Mouse (Mus musculus) forebrain, embryonic 15.5 days (tissue): Measurements from ENCODE around the gene Epha1. TPM values are rescaled to one million over a fixed set of nuclear protein-coding genes. Genes with fewer than 3 reads are reported as not detected.
A peak's percentile ranks its signal among the peaks of the same experiment; 100 is the strongest.

Experiments used
- ATAC-seq: fragments of 200-750 bp; cut with Nextera tagmentation; replicated peaks from 2 replicates; pipeline ENCODE4 v1.8.0; 2017; ENCODE audit warnings: mild to moderate bottlenecking, moderate TSS enrichment, moderate library complexity
- H3K27ac ChIP-seq: fragments of 300-500 bp; sonication (generic); replicated peaks from 2 replicates; pipeline ENCODE4 v1.5.1; 2015; ENCODE audit warnings: mild to moderate bottlenecking, inconsistent platforms
- H3K27me3 ChIP-seq: fragments of 300-500 bp; sonication (generic); 2 replicates; pipeline ENCODE4 v1.6.1; 2015; ENCODE audit warnings: inconsistent platforms
- H3K36me3 ChIP-seq: fragments of 300-500 bp; sonication (generic); 2 replicates; pipeline ENCODE4 v1.6.1; 2015; ENCODE audit warnings: mild to moderate bottlenecking, inconsistent platforms
- H3K4me1 ChIP-seq: fragments of 300-500 bp; sonication (generic); 2 replicates; pipeline ENCODE4 v1.6.1; 2015; ENCODE audit warnings: inconsistent platforms
- H3K4me2 ChIP-seq: fragments of 300-500 bp; sonication (generic); replicated peaks from 2 replicates; pipeline ENCODE4 v1.6.1; 2015; ENCODE audit warnings: mild to moderate bottlenecking, inconsistent platforms
- H3K4me3 ChIP-seq: fragments of 300-500 bp; sonication (generic); 2 replicates; pipeline ENCODE4 v1.5.1; 2015; ENCODE audit warnings: mild to moderate bottlenecking, inconsistent platforms
- H3K9ac ChIP-seq: fragments of 300-500 bp; sonication (generic); replicated peaks from 2 replicates; pipeline ENCODE4 v1.6.1; 2015; ENCODE audit warnings: mild to moderate bottlenecking, inconsistent platforms
- H3K9me3 ChIP-seq: fragments of 300-500 bp; sonication (generic); 2 replicates; pipeline ENCODE4 v1.6.1; 2016; ENCODE audit warnings: inconsistent platforms
- WGBS: fragments of 180-500 bp; shearing (Covaris S2); methylation state at CpG from one replicate; pipeline ENCODE4 v1.1.7; 2015; ENCODE audit warnings: mixed read lengths; 5-methylcytosine and 5-hydroxymethylcytosine counted together
- polyA plus RNA-seq: library from polyadenylated mRNA; unstranded; fragments of >200 nt; fragmentation: Nextera tagmentation; extraction: Ambion mirVana; gene quantifications from 2 replicates; pipeline ENCODE4 v1.2.1, GENCODE M21; 2015

Epha1 gene
- polyA plus RNA-seq, 1 experiment from 2014 or later: 0.14 TPM

- no peaks in the 10 kb centered on the region for H3K36me3 ChIP-seq
- no peaks in the 10 kb centered on the region for H3K9me3 ChIP-seq
- no peak for ATAC-seq
- H3K4me3 ChIP-seq: no peak overlapping the region
- H3K9ac ChIP-seq: no peak overlapping the region
- no peak overlapping the region for H3K4me2 ChIP-seq
- no peaks in the 10 kb centered on the region for H3K27me3 ChIP-seq
- H3K27ac ChIP-seq: no peak overlapping the region
- 69% methylated on average over 3 of the region's 3 CpGs for WGBS
- peaks cover 5% of the 10 kb centered on the region; the same call in 1 of the 2 replicates for H3K4me1 ChIP-seq
Measured at GRCm38 (mm10) chr6:42328757-42329156, 44.3 kb downstream of the Epha1 start.

DNA sequence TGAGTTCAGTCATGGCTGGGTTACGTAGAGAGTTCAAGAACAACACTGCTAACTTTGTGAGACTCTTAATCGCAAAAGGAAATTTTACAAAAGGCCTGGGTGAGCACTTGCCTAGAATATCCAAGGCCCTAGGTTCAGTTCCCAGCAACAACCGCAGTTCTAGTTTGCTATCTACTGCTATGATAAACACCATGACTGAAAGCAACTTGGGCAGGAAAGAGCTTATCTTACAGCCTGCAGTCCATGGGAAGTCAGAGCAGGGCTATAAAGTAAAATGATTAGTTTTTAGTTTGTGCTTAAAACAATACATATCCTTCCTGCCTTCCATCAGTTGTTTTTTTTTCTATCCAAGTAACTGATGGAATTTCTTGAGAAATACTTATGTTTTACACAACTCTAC, 46.6 kb downstream of the Epha1 start:
- H3K4me3 ChIP-seq: no peak overlapping the region
- 96% methylated on average over 3 of the region's 3 CpGs for WGBS

GRCm38 (mm10) chr6:42325268-42325609, 47.8 kb downstream of the Epha1 start:
- Histone ChIP-seq H3K4me2 (peak overlapping the region; percentile 94), H3K36me3 (peaks cover 6% of the 10 kb centered on the region; the same call in 1 of the 2 replicates), H3K4me3 (peak overlapping the region; percentile 92), H3K27me3 (no peaks in the 10 kb centered on the region), H3K9me3 (no peaks in the 10 kb centered on the region), H3K27ac (peak overlapping the region; percentile 86), H3K4me1 (peaks cover 20% of the 10 kb centered on the region), H3K9ac (peak overlapping the region; percentile 80)
- 0 out of 2 replicates have a peak, but pooled peaks have one; percentile 3 for ATAC-seq
- WGBS: 2% methylated on average over 7 of the region's 7 CpGs

More for the DNA sequence above, 46.6 kb downstream of the Epha1 start:
- no peaks in the 10 kb centered on the region for H3K9me3 ChIP-seq
- no peak overlapping the region for H3K27ac ChIP-seq
- H3K4me2 ChIP-seq: no peak overlapping the region
- no peak overlapping the region for H3K9ac ChIP-seq
- ATAC-seq: no peak
- H3K4me1 ChIP-seq: peaks cover 20% of the 10 kb centered on the region
- H3K36me3 ChIP-seq: no peaks in the 10 kb centered on the region
- no peaks in the 10 kb centered on the region for H3K27me3 ChIP-seq

DNA sequence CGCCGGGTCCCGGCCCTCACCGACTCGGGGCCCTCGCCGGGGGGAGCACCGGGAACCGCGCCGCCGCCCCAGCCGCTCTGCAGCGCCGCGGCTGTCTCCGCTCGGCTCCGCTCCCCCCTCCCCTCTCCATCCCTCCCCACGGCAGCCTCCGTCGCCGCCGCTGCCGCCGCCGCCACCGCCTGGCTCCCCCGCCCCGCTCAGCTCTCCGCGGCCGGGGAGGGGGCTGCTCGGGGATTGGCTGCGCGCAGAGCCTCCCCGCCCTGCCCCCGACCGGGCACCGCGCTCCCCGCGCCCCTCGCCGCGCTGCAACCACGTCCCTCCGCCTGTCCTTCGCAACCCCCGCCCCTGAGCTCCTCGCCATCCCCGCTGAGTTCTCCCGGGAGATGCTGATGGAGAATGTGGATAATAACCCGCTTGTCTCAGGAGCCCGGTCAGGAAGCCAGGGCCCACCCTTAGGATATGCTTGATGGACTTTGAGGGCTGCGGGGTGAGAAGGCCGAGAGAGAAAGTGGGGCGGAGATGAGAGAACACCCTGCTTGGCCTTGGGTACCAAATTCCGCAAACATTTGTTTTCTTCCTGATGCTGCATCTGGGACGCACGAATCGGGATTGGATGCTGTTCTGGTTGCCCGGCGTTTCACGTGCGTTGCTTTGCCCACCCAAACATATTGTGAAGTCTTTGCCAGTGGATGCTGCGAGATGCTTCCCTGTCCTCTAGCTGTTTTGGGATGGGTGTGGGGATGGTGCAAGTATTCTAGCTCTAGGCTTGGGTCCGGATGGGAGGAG, 48.4 kb downstream of the Epha1 start, which contains the start of gene Fam131b:
TSS of gene Fam131b (minus strand) at position 162 of the 786 bp plus-strand sequence.
- peak; percentile 91 for ATAC-seq
- H3K27ac ChIP-seq: peak within 1 kb of the TSS; percentile 86
- peak within 1 kb of the TSS; percentile 94 for H3K4me2 ChIP-seq
- H3K4me1 ChIP-seq: peaks cover 20% of the 10 kb centered on the region
- H3K9ac ChIP-seq: peak within 1 kb of the TSS; percentile 80
- peaks cover 6% of the 10 kb centered on the region; the same call in 1 of the 2 replicates for H3K36me3 ChIP-seq
- no peaks in the 10 kb centered on the region for H3K27me3 ChIP-seq
- peak within 1 kb of the TSS; percentile 92 for H3K4me3 ChIP-seq
- WGBS: under 1% methylated on average over 51 of the region's 68 CpGs
- H3K9me3 ChIP-seq: no peaks in the 10 kb centered on the region

DNA sequence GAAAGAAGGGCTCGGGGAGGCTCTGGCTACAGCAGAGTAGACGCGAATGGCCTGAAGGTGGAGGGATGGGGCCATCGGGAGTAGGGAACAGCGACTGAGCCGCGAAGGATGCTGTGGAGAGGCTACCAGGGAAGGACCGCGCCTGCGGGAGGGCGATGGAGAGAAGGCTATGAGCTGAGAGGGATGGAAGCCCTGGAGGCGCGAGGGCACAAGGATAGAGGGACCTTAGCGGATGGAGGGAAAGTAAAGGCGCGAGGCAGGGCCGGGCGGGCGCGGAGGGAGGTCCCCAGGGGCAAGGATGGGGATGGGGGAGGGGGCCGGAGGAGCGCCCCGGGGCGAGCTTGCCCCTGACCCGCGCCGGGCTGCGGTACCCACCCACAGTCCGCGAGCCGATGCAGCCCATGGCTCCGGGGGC, 49.0 kb downstream of the Epha1 start:
- Histone ChIP-seq H3K27ac (peak overlapping the region; percentile 86), H3K9ac (peak overlapping the region; percentile 80), H3K4me3 (peak overlapping the region; percentile 92), H3K27me3 (no peaks in the 10 kb centered on the region), H3K4me1 (peaks cover 20% of the 10 kb centered on the region), H3K4me2 (peak overlapping the region; percentile 94), H3K36me3 (peaks cover 6% of the 10 kb centered on the region; the same call in 1 of the 2 replicates), H3K9me3 (no peaks in the 10 kb centered on the region)
- under 1% methylated on average over 27 of the region's 32 CpGs for WGBS
- peak; percentile 77 for ATAC-seq

- peak overlapping the region; percentile 94 for H3K4me2 ChIP-seq
- peaks cover 10% of the 10 kb centered on the region; the same call in 1 of the 2 replicates for H3K36me3 ChIP-seq
- H3K4me3 ChIP-seq: peak overlapping the region; percentile 92
- peak; percentile 39 for ATAC-seq
- H3K27me3 ChIP-seq: no peaks in the 10 kb centered on the region
- peak overlapping the region; percentile 80 for H3K9ac ChIP-seq
- H3K9me3 ChIP-seq: no peaks in the 10 kb centered on the region
- WGBS: 1% methylated on average over 28 of the region's 28 CpGs
- H3K27ac ChIP-seq: peak overlapping the region; percentile 86
- peaks cover 20% of the 10 kb centered on the region for H3K4me1 ChIP-seq
Measured at GRCm38 (mm10) chr6:42323371-42324066, 49.5 kb downstream of the Epha1 start.

DNA sequence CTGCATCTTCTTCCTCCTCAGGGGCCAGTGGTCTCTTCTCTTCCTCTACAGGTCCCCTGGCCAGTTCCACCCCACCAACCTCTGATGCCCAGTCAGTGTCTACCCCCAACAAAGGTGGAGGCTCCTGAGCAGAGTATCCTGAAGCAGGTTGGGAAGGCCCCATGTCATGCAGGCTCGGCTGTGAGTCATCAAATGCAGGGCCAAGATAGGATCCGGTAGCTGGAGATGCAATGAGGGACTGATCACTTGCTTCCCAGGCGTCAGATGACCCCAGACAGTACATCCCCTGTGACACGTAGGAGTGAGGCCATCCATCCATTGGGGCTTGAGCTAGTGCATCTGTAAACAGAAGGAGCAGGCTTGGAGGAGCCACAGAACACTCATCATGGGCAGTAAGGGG, 54.8 kb downstream of the Epha1 start:
- H3K27me3 ChIP-seq: no peaks in the 10 kb centered on the region
- no peak overlapping the region for H3K4me2 ChIP-seq
- 90% methylated on average over 4 of the region's 4 CpGs for whole genome bisulfite sequencing
- H3K4me3 ChIP-seq: no peak overlapping the region
- no peak overlapping the region for H3K27ac ChIP-seq
- H3K9ac ChIP-seq: no peak overlapping the region
- no peaks in the 10 kb centered on the region for H3K9me3 ChIP-seq
- H3K4me1 ChIP-seq: peaks cover 13% of the 10 kb centered on the region
- ATAC-seq: no peak
- peaks cover 21% of the 10 kb centered on the region for H3K36me3 ChIP-seq

GRCm38 (mm10) chr6:42310427-42311053, 62.5 kb downstream of the Epha1 start:
- 90% methylated on average over 2 of the region's 2 CpGs for WGBS
- H3K4me2 ChIP-seq: no peak overlapping the region
- H3K4me1 ChIP-seq: no peaks in the 10 kb centered on the region
- ATAC-seq: no peak
- H3K4me3 ChIP-seq: no peak overlapping the region
- H3K27ac ChIP-seq: no peak overlapping the region
- no peak overlapping the region for H3K9ac ChIP-seq
- peaks cover 36% of the 10 kb centered on the region for H3K36me3 ChIP-seq
- no peaks in the 10 kb centered on the region for H3K9me3 ChIP-seq
- H3K27me3 ChIP-seq: no peaks in the 10 kb centered on the region

- no peak overlapping the region for H3K4me3 ChIP-seq
- H3K36me3 ChIP-seq: peaks cover 38% of the 10 kb centered on the region
- H3K27me3 ChIP-seq: no peaks in the 10 kb centered on the region
- ATAC-seq: no peak
- no peaks in the 10 kb centered on the region for H3K9me3 ChIP-seq
- 50% methylated on average over 8 of the region's 8 CpGs for WGBS
- no peaks in the 10 kb centered on the region for H3K4me1 ChIP-seq
- H3K4me2 ChIP-seq: no peak overlapping the region
- no peak overlapping the region for H3K9ac ChIP-seq
- H3K27ac ChIP-seq: no peak overlapping the region
Measured at GRCm38 (mm10) chr6:42309816-42310378, 63.2 kb downstream of the Epha1 start.
